Mouse (Mus musculus): Measurements from ENCODE around the gene Rsrp1. TPM values are rescaled to one million over a fixed set of nuclear protein-coding genes. Genes with fewer than 3 reads are reported as not detected.

Rsrp1 gene
- total and polyA plus RNA-seq, 2 experiments = 200 to 403 TPM

GRCm38 (mm10) chr4:134975261-134975928 lies 52.0 kb downstream of the Rsrp1 start:
- H3K4me3 ChIP-seq (ENCODE audit: insufficient read depth, low read depth, low read length) = no peak overlapping the region
- DNase-seq (ENCODE audit: extremely low read depth, low read depth, low spot score) = no peak
- WGBS = 47% methylated on average over 14 of the region's 14 CpGs

GRCm38 (mm10) chr4:134975929-134976308 lies 52.5 kb downstream of the Rsrp1 start:
- Histone ChIP-seq H3K27me3 (ENCODE audit: control insufficient read depth, insufficient read depth, low read length) (no peaks in the 10 kb centered on the region), H3K4me3 (ENCODE audit: insufficient read depth, low read depth, low read length) (no peak overlapping the region), H3K27ac (replicated peaks; ENCODE audit: insufficient read depth, low read depth, low read length) (no peak overlapping the region), H3K9ac (ENCODE audit: low read depth, low read length) (no peak overlapping the region), H3K4me1 (ENCODE audit: control insufficient read depth, insufficient read depth, low read length) (no peaks in the 10 kb centered on the region), H3K79me2 (ENCODE audit: control insufficient read depth, insufficient read depth, low read length) (no peaks in the 10 kb centered on the region), H3K36me3 (ENCODE audit: control insufficient read depth, insufficient read depth, low read length) (no peaks in the 10 kb centered on the region)
- 85% methylated on average over 4 of the region's 4 CpGs for WGBS
- no peak for DNase-seq (ENCODE audit: extremely low read depth, low read depth, low spot score)
- no peak for TF ChIP-seq POLR2A (IDR thresholded peaks at IDR 0.05; ENCODE audit: extremely low read depth, insufficient read depth, low read length)
- no peak for TF ChIP-seq CTCF (IDR thresholded peaks at IDR 0.05; ENCODE audit: low read depth, low read length)

More at GRCm38 (mm10) chr4:134975261-134975928, 52.0 kb downstream of the Rsrp1 start:
- no peaks in the 10 kb centered on the region for H3K79me2 ChIP-seq (ENCODE audit: control insufficient read depth, insufficient read depth, low read length)
- H3K4me1 ChIP-seq (ENCODE audit: control insufficient read depth, insufficient read depth, low read length) = no peaks in the 10 kb centered on the region
- no peak overlapping the region for H3K27ac ChIP-seq (replicated peaks; ENCODE audit: insufficient read depth, low read depth, low read length)
- no peaks in the 10 kb centered on the region for H3K27me3 ChIP-seq (ENCODE audit: control insufficient read depth, insufficient read depth, low read length)
- no peaks in the 10 kb centered on the region for H3K36me3 ChIP-seq (ENCODE audit: control insufficient read depth, insufficient read depth, low read length)
- H3K9ac ChIP-seq (ENCODE audit: low read depth, low read length) = no peak overlapping the region
- TF ChIP-seq CTCF (IDR thresholded peaks at IDR 0.05; ENCODE audit: low read depth, low read length) (peak; percentile 28; the same call in 1 of the 2 replicates), POLR2A (IDR thresholded peaks at IDR 0.05; ENCODE audit: extremely low read depth, insufficient read depth, low read length) (no peak)

Other genes with a start within 250 kb of the Rsrp1 start
- 1.1 and 1.3 TPM in 2 replicates for gene Man1c1, start 219.3 kb upstream of the Rsrp1 start, total RNA-seq (2014; rRNA removed)
- 0.86 and 1.1 TPM in 2 replicates for gene Man1c1, start 219.3 kb upstream of the Rsrp1 start, polyA plus RNA-seq (2012; rRNA removed)
- gene Ldlrap1, start 155.6 kb upstream of the Rsrp1 start, total RNA-seq (2014; rRNA removed) = 6.5 and 7.4 TPM in 2 replicates
- 19.8 and 21.1 TPM in 2 replicates for gene Ldlrap1, start 155.6 kb upstream of the Rsrp1 start, polyA plus RNA-seq (2012; rRNA removed)
- gene Maco1, start 70.2 kb upstream of the Rsrp1 start, total RNA-seq (2014; rRNA removed) = 22.3 and 28.0 TPM in 2 replicates
- 6.4 and 7.3 TPM in 2 replicates for gene Maco1, start 70.2 kb upstream of the Rsrp1 start, polyA plus RNA-seq (2012; rRNA removed)
- gene Rhd, start 59.1 kb upstream of the Rsrp1 start, total RNA-seq (2014; rRNA removed) = not detected in 2 replicates
- not detected in 2 replicates for gene Rhd, start 59.1 kb upstream of the Rsrp1 start, polyA plus RNA-seq (2012; rRNA removed)
- 109 and 115 TPM in 2 replicates for gene Tmem50a, start 8.6 kb upstream of the Rsrp1 start, total RNA-seq (2014; rRNA removed)
- 90.6 and 92.7 TPM in 2 replicates for gene Tmem50a, start 8.6 kb upstream of the Rsrp1 start, polyA plus RNA-seq (2012; rRNA removed)
- gene Syf2, start 7.3 kb downstream of the Rsrp1 start, total RNA-seq (2014; rRNA removed) = 34.4 and 48.0 TPM in 2 replicates
- gene Syf2, start 7.3 kb downstream of the Rsrp1 start, polyA plus RNA-seq (2012; rRNA removed) = 11.8 and 12.2 TPM in 2 replicates
- gene Runx3, start 197.1 kb downstream of the Rsrp1 start, total RNA-seq (2014; rRNA removed) = under 0.01 and 0.40 TPM in 2 replicates
- 0.17 and 0.18 TPM in 2 replicates for gene Runx3, start 197.1 kb downstream of the Rsrp1 start, polyA plus RNA-seq (2012; rRNA removed)